Mouse (Mus musculus): ENCODE results near the gene Lipf. TPM values are rescaled to one million over a fixed set of nuclear protein-coding genes. Genes with fewer than 3 reads are reported as not detected.

Gene Lipf
- 0.25 and 0.68 TPM in 2 replicates for polyA plus RNA-seq (2012; rRNA removed)

GRCm38 (mm10) chr19:33960887-33961286, at the start of gene Lipf:
Lipf (plus strand) TSS chr19:33961187.

GRCm38 (mm10) chr19:34008002-34008401, 47.0 kb downstream of the Lipf start, which contains the start of gene Lipk:
Lipk (plus strand) TSS chr19:34008290.

Other genes starting within 250 kb of the Lipf start
- gene Lipo2, start 209.8 kb upstream of the Lipf start, polyA plus RNA-seq (2012; rRNA removed): not detected in 2 replicates
- gene Lipo3, start 199.2 kb upstream of the Lipf start, polyA plus RNA-seq (2012; rRNA removed): 4.2 and 4.9 TPM in 2 replicates
- not detected in 2 replicates for gene Lipo1, start 173.7 kb upstream of the Lipf start, polyA plus RNA-seq (2012; rRNA removed)
- not detected in 2 replicates for gene Lipk, start 47.1 kb downstream of the Lipf start, polyA plus RNA-seq (2012; rRNA removed)
- gene Lipn, start 106.2 kb downstream of the Lipf start, polyA plus RNA-seq (2012; rRNA removed): not detected in 2 replicates
- gene Lipm, start 139.7 kb downstream of the Lipf start, polyA plus RNA-seq (2012; rRNA removed): not detected in 2 replicates
- gene Ankrd22, start 204.9 kb downstream of the Lipf start, polyA plus RNA-seq (2012; rRNA removed): not detected in 2 replicates
- gene Stambpl1, start 231.0 kb downstream of the Lipf start, polyA plus RNA-seq (2012; rRNA removed): 4.0 and 4.1 TPM in 2 replicates

All from ovary, adult 2 months (tissue).